Mouse (Mus musculus): ENCODE results near the gene Kcnmb4. TPM values are rescaled to one million over a fixed set of nuclear protein-coding genes. Genes with fewer than 3 reads are reported as not detected.

Kcnmb4 gene
- polyA plus RNA-seq, 1 experiment = 8.9 TPM

DNA sequence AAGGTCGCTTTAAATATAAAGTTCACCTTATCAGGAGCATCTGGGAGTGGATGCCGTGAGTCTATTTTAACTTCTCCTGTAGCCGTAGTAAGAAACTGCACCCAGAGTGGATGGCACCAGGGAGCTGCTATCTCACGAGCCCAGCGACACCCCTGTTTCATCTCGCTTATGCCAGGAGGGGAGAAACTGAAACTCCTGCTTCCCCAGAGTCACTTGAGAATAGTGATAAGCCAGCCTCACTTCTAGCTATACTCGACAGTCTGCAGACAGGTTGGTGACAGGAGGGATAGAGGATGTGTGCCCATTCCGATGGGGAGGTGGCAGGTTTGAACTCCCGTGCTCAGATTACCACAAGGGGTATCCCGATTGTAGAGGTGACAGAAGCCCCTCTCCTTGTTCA lies 33.6 kb downstream of the Kcnmb4 start:
- 75% methylated on average over 10 of the region's 10 CpGs for WGBS
- H3K36me3 ChIP-seq (ENCODE audit: control insufficient read depth, insufficient read depth, low read length) = no peaks in the 10 kb centered on the region
- H3K4me1 ChIP-seq (ENCODE audit: control insufficient read depth, insufficient read depth, insufficient read length, low read length) = no peaks in the 10 kb centered on the region
- H3K27me3 ChIP-seq (ENCODE audit: control insufficient read depth, insufficient read depth, low read length) = no peaks in the 10 kb centered on the region
- TF ChIP-seq CTCF (IDR thresholded peaks at IDR 0.05; ENCODE audit: extremely low read depth, insufficient read length, insufficient replicate concordance, low read depth, low read length) = no peak
- H3K27ac ChIP-seq (ENCODE audit: insufficient read depth, low read depth, low read length) = no peak overlapping the region
- H3K4me3 ChIP-seq (ENCODE audit: low read depth, low read length) = no peak overlapping the region

DNA sequence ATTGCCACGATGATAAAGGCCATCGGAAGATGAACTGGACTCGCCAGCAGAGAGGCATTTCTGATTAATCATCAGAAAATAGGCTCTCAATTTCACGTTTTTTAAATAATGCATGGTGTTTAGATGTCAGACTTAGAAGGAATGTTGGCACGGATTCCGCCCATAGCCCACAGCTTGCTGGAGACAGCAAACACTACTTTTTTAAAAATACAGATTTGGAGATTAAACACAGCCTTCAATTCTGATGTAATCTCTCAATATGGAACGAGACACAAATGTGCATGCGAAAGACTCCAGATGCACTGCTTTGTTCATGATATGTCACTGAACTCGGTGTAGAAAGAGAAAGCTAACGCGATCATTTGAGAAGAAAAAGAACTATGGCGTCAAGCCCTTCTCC lies 38.2 kb downstream of the Kcnmb4 start:
- no peaks in the 10 kb centered on the region for H3K36me3 ChIP-seq (ENCODE audit: control insufficient read depth, insufficient read depth, low read length)
- no peaks in the 10 kb centered on the region for H3K27me3 ChIP-seq (ENCODE audit: control insufficient read depth, insufficient read depth, low read length)
- H3K27ac ChIP-seq (ENCODE audit: insufficient read depth, low read depth, low read length) = no peak overlapping the region
- H3K4me1 ChIP-seq (ENCODE audit: control insufficient read depth, insufficient read depth, insufficient read length, low read length) = no peaks in the 10 kb centered on the region
- 78% methylated on average over 12 of the region's 12 CpGs for WGBS
- TF ChIP-seq CTCF (IDR thresholded peaks at IDR 0.05; ENCODE audit: extremely low read depth, insufficient read length, insufficient replicate concordance, low read depth, low read length) (no peak), POLR2A (IDR thresholded peaks at IDR 0.05; ENCODE audit: low read depth, low read length) (no peak)
- no peak overlapping the region for H3K4me3 ChIP-seq (ENCODE audit: low read depth, low read length)

DNA sequence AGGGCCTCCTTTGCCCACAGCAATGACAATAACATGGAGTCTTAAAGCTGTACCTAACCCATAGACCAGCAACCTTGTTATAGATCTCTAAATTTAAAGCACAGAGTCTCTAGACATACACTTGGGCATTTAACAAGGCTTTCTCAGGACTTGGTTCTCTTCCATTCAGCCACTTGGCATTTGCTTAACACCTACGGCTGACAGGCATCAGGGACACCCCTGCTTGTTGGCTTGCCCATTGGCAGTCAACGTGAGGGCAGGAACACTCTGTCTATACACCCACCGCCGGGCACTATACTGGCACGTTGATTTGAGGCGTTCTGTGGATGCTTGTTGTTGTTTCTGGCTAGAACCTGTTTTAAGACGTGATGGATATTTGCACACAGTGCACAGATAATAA lies 41.3 kb downstream of the Kcnmb4 start:
- Histone ChIP-seq H3K4me3 (ENCODE audit: low read depth, low read length) (no peak overlapping the region), H3K27ac (ENCODE audit: insufficient read depth, low read depth, low read length) (no peak overlapping the region), H3K27me3 (ENCODE audit: control insufficient read depth, insufficient read depth, low read length) (no peaks in the 10 kb centered on the region), H3K36me3 (ENCODE audit: control insufficient read depth, insufficient read depth, low read length) (no peaks in the 10 kb centered on the region), H3K4me1 (ENCODE audit: control insufficient read depth, insufficient read depth, insufficient read length, low read length) (no peaks in the 10 kb centered on the region)
- TF ChIP-seq POLR2A (IDR thresholded peaks at IDR 0.05; ENCODE audit: low read depth, low read length) (no peak), CTCF (IDR thresholded peaks at IDR 0.05; ENCODE audit: extremely low read depth, insufficient read length, insufficient replicate concordance, low read depth, low read length) (no peak)
- WGBS = 86% methylated on average over 7 of the region's 7 CpGs

DNA sequence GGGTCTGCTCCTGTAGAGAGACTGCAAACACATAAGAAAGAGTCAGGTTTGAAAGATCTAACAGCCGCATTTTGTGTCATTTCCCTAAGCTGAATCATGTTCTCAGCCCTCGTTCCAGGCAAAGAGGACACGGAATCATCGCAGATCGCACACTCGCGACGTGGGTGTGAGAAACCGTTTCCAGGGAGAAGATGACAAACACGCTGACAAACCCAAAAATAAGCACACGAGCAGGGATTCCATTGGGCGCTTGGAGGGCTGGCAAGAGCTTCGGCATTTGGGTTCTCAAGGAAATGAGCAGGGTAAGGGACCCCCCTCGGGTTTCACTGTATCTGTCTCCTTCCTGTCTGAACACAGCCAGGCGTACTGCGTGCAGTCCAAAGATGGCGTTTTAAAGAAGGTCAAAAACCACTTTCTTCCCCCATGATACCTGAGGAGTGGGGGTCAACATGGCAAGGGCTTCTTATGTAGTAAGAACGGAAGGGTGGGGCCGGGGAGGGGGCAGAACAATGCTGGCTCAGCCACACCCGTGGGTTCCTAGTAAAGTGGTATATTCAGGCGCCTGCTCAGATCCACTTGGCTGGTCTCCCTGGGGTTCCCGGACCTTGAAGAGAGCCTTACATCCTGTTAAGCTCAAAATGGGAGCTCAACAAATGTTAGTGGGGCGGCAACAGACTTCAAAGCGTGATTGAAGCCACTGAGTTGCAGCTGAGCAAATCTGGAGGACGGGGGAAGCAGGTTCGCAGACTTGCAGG lies 45.5 kb downstream of the Kcnmb4 start:
- Histone ChIP-seq H3K36me3 (ENCODE audit: control insufficient read depth, insufficient read depth, low read length) (no peaks in the 10 kb centered on the region), H3K4me1 (ENCODE audit: control insufficient read depth, insufficient read depth, insufficient read length, low read length) (no peaks in the 10 kb centered on the region), H3K27me3 (ENCODE audit: control insufficient read depth, insufficient read depth, low read length) (no peaks in the 10 kb centered on the region), H3K4me3 (ENCODE audit: low read depth, low read length) (no peak overlapping the region), H3K27ac (ENCODE audit: insufficient read depth, low read depth, low read length) (no peak overlapping the region)
- TF ChIP-seq POLR2A (IDR thresholded peaks at IDR 0.05; ENCODE audit: low read depth, low read length) (no peak), CTCF (IDR thresholded peaks at IDR 0.05; ENCODE audit: extremely low read depth, insufficient read length, insufficient replicate concordance, low read depth, low read length) (no peak)
- 94% methylated on average over 26 of the region's 26 CpGs for WGBS

DNA sequence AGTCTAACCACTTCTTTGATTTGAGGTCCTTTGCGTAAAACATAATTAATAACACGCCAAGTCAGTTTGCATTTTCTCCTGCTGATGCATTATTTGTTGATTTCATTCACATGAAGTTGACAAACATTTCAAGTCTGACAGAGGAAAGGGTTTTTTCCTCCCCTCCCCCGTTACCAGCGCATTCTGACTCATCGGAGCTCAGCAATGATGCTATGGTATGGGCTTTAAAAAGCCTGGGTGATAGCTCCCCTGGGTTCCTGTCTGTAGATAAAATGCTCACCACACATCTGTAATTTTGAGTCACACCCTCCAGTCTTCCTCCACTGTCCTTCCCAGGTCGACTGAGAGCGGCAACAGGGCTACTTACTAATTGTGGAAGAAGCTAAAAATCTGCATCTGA lies 47.5 kb downstream of the Kcnmb4 start:
- H3K27ac ChIP-seq (ENCODE audit: insufficient read depth, low read depth, low read length) = no peak overlapping the region
- no peaks in the 10 kb centered on the region for H3K36me3 ChIP-seq (ENCODE audit: control insufficient read depth, insufficient read depth, low read length)
- H3K4me1 ChIP-seq (ENCODE audit: control insufficient read depth, insufficient read depth, insufficient read length, low read length) = no peaks in the 10 kb centered on the region
- TF ChIP-seq CTCF (IDR thresholded peaks at IDR 0.05; ENCODE audit: extremely low read depth, insufficient read length, insufficient replicate concordance, low read depth, low read length) (no peak), POLR2A (IDR thresholded peaks at IDR 0.05; ENCODE audit: low read depth, low read length) (no peak)
- no peak overlapping the region for H3K4me3 ChIP-seq (ENCODE audit: low read depth, low read length)
- H3K27me3 ChIP-seq (ENCODE audit: control insufficient read depth, insufficient read depth, low read length) = no peaks in the 10 kb centered on the region
- WGBS = 83% methylated on average over 7 of the region's 7 CpGs

DNA sequence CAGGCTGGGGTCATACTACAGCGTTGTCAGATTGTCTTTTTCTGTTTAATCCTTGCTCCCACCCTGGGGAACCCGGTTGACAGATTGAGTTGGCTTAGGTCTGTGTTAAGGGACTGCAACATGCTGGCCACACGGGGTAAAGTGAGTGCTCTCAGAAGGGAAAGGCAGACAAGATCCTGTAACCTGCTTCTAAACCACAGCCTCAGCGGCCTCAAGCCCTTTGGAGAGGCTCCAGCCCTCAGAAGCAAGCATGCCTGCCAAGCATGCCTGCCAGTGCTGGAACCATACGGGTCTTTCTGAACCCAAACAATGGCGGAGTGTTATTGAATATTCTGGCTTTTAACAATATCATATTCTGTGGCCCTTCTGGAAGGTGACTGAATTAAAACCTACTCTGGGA lies 48.8 kb downstream of the Kcnmb4 start:
- H3K4me3 ChIP-seq (ENCODE audit: low read depth, low read length) = no peak overlapping the region
- 89% methylated on average over 6 of the region's 6 CpGs for WGBS
- no peak overlapping the region for H3K27ac ChIP-seq (ENCODE audit: insufficient read depth, low read depth, low read length)
- no peak for TF ChIP-seq CTCF (IDR thresholded peaks at IDR 0.05; ENCODE audit: extremely low read depth, insufficient read length, insufficient replicate concordance, low read depth, low read length)
- TF ChIP-seq POLR2A (IDR thresholded peaks at IDR 0.05; ENCODE audit: low read depth, low read length) = no peak
- no peaks in the 10 kb centered on the region for H3K4me1 ChIP-seq (ENCODE audit: control insufficient read depth, insufficient read depth, insufficient read length, low read length)
- no peaks in the 10 kb centered on the region for H3K36me3 ChIP-seq (ENCODE audit: control insufficient read depth, insufficient read depth, low read length)
- no peaks in the 10 kb centered on the region for H3K27me3 ChIP-seq (ENCODE audit: control insufficient read depth, insufficient read depth, low read length)

DNA sequence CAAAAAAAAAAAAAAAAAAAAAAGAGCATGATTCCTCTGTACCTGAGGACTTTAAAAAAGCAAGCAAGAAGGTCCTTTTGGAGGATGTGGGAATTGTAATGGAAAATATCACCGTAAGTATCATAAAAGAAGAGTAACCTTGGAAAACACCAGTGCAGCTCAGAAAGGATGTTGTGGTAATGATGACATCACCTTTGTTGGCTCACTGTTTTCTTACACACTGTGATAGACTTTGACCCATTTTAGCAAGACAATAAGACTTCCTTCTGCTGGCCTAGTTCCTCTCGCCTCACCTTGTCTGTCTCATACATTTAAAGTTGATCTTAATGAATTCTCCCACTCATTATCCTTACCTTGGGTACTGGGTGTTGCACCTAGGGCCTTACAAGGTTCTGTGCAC lies 51.1 kb downstream of the Kcnmb4 start:
- H3K4me3 ChIP-seq (ENCODE audit: low read depth, low read length) = no peak overlapping the region
- no peaks in the 10 kb centered on the region for H3K27me3 ChIP-seq (ENCODE audit: control insufficient read depth, insufficient read depth, low read length)
- TF ChIP-seq POLR2A (IDR thresholded peaks at IDR 0.05; ENCODE audit: low read depth, low read length) (no peak), CTCF (IDR thresholded peaks at IDR 0.05; ENCODE audit: extremely low read depth, insufficient read length, insufficient replicate concordance, low read depth, low read length) (no peak)
- 62% methylated on average over 2 of the region's 2 CpGs for WGBS
- H3K27ac ChIP-seq (ENCODE audit: insufficient read depth, low read depth, low read length) = no peak overlapping the region
- no peaks in the 10 kb centered on the region for H3K4me1 ChIP-seq (ENCODE audit: control insufficient read depth, insufficient read depth, insufficient read length, low read length)
- no peaks in the 10 kb centered on the region for H3K36me3 ChIP-seq (ENCODE audit: control insufficient read depth, insufficient read depth, low read length)
